Mouse (Mus musculus) kidney, postnatal 10 days (tissue): ENCODE results near the gene Taf1c.
A peak's percentile ranks its signal among the peaks of the same experiment; 100 is the strongest.

ENCODE experiments used
- DNase-seq: peaks from one replicate; pipeline ENCODE4 v3.0.0; 2021; ENCODE audit warnings: mixed read lengths

Taf1c gene

GRCm38 (mm10) chr8:119604996-119605395 is at the start of gene Taf1c:
Gene Taf1c, minus strand, starts transcription at chr8:119605222.
- peak; percentile 96 for DNase-seq

DNA sequence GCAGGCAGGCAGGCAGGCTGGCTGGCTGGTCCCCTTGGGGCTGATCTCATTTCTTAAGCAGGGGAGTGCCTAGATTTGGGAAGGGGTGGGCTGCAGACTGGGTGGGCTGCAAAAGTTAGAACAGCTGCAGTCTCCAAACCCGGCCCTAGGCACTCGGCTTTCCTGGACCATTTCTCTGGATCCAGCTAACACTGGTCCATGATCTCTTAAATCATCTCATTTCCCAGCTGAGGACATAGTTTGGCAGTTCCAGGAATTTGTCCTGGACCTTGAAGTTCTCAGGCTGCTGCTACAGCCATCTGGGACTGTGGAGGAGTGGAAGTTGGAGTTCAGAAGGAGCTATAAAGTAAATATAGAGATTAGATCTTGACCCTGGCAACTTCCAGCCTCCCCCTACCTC is 46.3 kb upstream of the Taf1c start:
- peak; percentile 56 for DNase-seq

- no peak for DNase-seq
These were observed 41.8 kb upstream of the Taf1c start for GRCm38 (mm10) chr8:119646846-119647245.

DNA sequence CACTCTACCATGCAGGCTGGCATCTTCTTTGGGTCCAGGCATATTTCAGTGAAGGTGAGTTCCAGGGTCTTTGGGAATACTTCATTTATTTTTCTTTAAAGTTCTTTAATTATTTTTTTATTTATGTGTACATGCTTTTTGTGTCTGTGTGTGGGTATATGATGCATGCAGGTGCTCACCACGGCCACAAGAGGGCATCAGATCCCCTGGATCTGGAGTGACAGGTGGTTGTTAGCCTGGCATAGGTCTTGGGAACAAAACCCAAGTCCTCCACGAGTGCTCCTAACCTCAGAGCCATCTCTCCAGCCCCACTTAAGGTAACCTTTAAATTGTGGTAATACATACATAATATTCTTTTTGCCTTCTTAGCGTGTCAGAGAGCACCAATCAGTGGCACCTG is 41.2 kb upstream of the Taf1c start:
- no peak for DNase-seq

DNA sequence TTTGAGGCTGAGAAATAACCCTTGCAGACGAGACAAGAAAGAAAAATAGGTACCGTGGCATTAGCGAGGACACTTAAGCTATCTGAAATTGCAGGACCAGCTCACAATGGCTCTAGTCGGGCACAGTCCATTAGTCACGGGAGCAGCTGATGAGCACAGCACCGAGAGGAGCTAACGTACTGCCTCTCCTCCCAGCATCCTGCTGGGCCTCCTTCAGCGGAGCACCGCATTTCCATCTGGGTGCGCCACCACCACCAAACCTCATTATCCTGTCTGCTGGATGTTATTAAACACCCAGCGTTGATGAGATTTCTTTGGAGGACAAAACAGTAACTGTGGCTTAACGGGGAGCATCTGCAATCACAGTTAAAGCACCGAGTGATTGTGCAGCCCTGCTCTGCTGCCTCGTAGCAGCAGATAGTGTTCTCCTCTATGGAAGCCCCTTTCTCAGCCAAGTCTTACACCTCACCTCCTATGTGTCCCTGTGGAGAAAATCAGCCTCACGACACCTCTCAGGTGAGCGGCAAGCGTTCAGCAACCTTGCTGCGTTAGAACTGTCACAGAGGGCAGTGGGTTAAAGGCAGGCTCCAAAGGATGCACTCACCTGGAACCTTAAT is 40.1 kb upstream of the Taf1c start:
- no peak for DNase-seq

GRCm38 (mm10) chr8:119644429-119644960 is 39.5 kb upstream of the Taf1c start:
- no peak for DNase-seq

DNA sequence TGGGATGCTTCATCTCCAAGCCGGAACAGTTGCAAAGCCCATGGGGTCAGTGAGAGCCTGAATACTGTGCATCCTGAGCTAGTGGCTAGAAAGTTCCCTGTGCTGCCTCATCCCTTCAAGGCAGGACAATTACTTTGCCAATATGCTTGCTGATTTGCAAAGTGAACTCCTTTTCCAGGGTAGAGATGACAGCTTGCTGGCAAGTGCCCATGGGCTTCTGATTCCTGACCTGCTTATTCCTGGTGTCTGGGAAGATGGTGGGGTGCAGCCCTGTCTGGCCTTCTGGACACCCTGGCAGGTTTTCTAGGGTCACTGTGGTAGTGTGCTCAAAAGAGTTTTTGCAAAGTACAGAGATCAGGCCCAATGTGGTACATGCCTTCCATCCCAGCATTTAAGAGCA is 37.9 kb upstream of the Taf1c start:
- DNase-seq = no peak

DNA sequence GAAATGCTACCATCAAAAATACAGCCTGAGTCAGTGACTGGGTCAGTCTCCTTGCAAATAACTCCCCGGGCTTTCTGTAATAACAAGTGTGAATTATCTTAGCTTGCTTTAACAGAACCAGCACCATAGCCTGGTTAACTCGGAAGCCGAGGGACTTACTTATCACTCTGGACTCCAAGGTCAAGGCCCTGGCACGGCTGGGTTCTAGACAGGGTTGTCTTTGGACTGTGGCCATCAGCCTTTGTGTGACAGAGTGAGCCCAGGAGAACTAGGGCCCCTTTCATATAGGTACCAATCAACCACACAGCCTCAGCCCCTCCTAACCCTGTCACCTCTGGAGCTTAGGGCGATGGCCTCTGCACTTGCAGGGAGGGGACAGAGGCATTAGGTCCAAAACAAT is 36.0 kb upstream of the Taf1c start:
- no peak for DNase-seq

- peak; percentile 49 for DNase-seq
These were observed 34.8 kb upstream of the Taf1c start for GRCm38 (mm10) chr8:119639798-119640197.

GRCm38 (mm10) chr8:119638261-119638660 is 33.2 kb upstream of the Taf1c start:
- DNase-seq = no peak

DNA sequence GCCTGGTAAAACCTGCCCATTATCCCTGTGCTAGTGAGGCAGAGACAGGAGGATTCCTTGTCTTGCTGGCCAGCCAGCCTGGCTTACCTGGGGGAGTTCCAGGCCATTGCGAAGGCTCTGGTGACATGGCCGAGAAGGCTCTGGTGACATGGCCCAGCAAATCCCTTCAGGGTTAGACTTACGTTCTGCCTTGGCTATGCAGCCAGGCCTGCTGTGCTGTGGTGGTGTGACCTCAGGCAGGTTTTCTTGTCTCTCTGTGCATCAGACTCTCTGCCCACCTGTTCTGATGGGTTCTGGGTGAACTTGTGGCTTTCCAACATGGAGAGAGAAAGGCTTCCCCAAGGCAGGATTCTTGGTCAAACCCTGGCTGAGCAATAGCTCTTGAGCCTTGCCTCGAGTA is 32.4 kb upstream of the Taf1c start:
- DNase-seq = no peak

DNA sequence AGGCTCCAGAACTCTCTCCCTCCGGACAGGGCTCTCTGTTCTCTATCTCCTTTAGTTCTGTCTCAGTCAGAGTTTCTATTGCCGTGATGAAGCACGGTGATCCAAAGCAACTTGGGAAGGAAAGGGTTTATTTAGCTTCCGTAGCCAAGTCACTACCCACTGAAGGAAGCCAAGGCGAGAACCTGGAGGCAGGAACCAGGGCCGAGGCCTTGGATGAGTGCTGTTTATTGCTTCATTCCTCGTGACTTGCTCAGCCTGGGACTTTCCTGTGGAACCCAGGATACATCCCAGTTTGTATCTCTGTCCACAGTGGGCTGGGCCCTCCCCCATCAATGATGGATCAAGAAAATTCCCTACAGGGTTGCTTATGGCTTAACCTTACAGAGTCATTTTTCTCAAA is 31.7 kb upstream of the Taf1c start:
- no peak for DNase-seq

DNA sequence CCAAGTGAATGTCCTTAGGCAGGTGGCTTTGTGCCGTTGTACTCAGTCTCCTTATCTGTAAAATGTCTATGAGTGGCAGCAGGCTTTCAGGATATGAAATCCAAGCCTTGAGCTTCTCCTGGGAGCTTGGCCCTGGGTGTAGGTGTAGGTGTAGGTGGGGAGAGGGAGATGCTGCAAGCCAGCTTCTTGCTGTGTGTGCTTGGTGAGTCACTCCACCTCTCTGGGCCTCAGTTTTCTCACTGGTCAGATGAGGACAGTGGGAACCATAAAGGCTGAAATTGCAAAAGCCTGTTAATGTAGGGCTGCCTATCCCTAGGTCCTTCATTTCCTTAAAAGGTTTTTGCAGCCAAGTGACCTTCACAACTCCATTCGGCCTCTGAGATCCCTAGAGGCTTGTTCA is 30.9 kb upstream of the Taf1c start:
- DNase-seq = no peak

- DNase-seq = peak; percentile 52
These were observed 30.4 kb upstream of the Taf1c start, which contains the start of gene Kcng4 for GRCm38 (mm10) chr8:119635378-119635777. Gene Kcng4, minus strand, starts transcription at chr8:119635680.

GRCm38 (mm10) chr8:119634616-119635336 is 29.8 kb upstream of the Taf1c start:
- DNase-seq = peak; percentile 45

DNA sequence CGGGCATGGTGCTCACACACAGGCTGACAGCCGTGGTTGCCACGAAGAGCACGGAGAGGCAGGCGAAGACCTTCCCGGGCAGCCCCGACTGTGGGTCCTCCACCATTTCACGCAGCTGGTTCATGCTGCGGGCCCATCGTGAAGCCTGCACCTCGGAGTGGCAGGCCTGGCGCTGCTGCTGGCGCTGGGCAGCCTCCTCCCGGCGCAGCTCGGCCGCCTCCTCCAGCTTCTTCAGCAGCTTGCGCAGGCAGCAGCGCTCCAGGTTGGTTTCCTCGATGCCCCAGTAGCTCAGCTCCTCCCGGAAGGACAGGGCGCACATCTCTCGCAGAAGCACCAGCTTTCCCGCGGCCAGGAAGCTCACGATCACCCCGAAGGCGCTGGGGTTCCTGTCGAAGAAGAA is 27.9 kb upstream of the Taf1c start:
- DNase-seq = no peak

GRCm38 (mm10) chr8:119632246-119632645 is 27.2 kb upstream of the Taf1c start:
- DNase-seq = no peak

DNA sequence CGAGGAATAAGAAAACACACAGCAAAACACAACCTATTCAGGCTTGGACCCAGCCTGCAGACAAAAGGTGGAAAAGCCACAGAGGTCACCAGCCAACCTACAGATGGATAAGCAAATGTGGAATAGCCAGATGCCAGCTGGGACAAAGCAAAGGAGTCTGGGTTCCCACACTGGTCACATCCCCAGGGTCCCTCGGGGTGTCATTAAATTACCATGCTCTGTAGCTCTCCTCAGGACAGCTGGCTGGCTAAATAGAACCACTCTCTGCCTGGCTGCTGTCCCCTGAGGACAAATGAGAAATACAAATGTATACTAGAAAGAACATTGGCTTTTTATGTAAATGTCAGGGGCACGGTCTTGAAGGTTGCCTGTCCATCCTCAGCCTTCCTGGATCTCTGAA is 25.8 kb upstream of the Taf1c start:
- no peak for DNase-seq

DNA sequence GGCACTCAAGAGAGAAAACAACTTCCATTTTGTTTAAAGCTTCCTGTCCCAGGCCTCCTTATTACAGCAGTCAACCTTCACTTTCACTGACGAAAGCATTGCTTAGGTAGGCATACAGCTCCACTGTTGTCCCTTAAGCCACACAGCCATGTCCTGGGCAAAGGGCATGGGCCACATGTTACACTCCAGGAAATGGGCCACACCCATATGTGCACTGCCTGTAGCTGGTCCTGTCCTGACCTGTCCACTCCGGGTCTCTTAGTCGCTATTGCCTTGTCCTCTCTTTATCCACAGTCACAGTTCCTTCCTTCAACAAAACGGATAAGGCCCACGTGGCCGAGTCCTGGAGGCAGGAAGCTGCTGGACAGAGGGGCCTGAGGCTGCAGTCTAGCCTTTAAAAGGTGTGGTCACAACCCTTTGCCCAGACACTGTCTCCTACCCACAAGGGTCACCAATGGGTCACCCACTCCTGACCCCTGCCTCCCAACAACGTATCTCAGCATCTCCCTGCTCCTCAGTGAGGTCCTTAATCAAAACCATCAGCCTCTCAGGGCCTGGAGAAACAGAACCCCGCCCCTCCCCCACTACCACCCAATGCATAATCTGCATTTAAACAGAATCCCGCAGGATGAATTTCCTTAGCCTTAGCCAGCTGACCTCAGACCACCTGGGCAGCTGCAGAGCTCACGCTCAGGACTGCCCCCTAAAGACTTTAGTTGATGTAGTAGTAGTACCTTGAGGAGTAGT is 22.8 kb upstream of the Taf1c start:
- no peak for DNase-seq

DNA sequence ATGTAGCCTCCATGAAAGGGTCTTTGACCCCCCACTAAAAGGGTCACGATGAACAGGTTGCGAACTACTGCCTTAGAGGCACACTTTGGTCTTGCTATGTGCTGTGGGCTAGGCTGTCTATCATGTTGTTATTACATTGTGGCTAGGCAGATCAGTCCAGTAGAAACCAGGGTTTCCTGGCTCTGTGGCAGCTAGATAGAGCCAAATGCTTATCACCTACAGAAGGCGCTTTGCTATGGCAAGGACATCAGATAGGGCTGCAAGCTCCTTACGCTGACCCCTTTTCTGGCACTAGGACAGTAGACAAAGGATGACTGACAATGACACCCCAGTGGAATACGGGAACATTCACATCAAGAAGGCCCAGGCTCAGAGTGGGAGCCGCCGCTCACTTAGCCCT is 22.2 kb upstream of the Taf1c start:
- DNase-seq = no peak

- DNase-seq = no peak
These were observed 20.8 kb upstream of the Taf1c start for GRCm38 (mm10) chr8:119625788-119626187.

GRCm38 (mm10) chr8:119624916-119625315 is 19.9 kb upstream of the Taf1c start:
- no peak for DNase-seq

DNA sequence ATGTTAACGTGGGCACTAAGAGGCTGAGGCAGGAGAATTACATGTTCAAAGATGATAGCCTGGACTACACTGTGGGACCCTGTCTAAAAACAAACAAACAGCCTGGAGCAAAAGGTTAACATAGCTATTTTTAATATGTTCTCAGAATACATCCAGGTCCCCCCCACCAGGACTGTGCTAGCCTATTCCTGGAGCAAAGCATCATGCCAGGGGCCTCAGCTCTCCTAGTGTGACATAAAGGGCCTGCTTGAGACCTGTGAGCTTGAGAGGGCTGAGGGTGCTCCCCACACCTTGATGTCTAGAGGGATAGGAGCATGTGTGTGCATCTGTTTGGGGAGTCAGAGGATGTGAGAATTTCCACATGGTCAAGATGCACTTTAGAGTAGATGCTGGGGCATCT is 18.7 kb upstream of the Taf1c start:
- DNase-seq = no peak

- DNase-seq = no peak
These were observed 18.0 kb upstream of the Taf1c start for GRCm38 (mm10) chr8:119623061-119623460.
